Mouse (Mus musculus): ENCODE measurements around the gene Olfr1395.
A peak's percentile ranks its signal among the peaks of the same experiment; 100 is the strongest.
"Not testable (repeated sequence)": the region's sequence is repeated elsewhere in the genome, so short reads cannot be mapped to it uniquely, and the experiment has no call there.

The Olfr1395 gene

DNA sequence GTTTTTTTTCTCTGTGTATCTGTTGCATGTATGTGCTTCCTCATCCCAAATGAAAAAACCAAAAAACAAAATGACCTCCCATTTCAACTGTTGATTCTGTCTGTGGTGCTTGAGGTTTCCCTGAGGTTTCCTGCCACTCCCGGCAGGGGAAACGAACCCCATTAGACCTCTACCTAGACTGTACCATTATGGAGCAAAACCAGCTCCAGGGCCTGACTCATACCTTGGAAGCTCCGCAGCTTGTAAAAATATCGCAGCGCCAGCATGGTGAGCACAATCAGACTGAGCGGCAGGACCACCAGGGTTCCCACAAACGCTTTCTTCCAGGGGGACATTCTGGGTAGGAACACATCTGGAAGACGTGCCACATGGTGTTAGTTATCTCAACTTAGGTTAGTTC lies 33.3 kb downstream of the Olfr1395 start:
- DNase-seq, result no peak

DNA sequence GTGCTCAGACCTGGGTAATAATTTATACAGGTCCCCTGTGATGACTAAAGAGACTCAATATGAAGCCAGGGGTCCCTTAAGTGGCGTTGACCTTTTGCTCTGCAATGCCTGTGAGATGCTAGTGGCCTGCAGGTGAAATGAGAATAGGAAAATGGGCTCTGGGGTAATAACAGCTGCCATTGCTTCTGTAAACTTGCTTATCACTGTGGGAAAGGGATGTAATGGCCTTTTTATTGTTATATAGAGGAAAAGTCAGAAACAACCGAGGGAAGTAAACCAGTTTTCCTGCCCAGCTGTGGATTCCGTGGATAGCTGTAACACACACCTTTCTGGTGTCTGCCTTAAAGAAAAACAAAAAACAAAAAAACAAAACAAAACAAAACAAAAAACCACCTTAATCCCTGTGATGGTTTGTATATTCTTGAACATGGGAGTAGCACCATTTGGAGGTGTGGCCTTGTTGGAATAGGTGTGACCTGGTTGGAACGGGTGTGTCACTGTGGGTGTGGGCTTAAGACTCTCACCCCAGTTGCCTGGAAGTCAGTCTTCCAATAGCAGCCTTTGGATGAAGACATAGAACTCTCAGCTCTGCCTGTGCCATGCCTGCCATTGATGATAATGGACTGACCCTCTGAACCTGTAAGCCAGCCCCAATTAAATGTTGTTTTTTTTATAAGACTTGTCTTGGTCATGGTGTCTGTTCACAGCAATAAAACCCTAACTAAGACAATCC lies 34.1 kb downstream of the Olfr1395 start:
- not testable (repeated sequence) for DNase-seq

DNA sequence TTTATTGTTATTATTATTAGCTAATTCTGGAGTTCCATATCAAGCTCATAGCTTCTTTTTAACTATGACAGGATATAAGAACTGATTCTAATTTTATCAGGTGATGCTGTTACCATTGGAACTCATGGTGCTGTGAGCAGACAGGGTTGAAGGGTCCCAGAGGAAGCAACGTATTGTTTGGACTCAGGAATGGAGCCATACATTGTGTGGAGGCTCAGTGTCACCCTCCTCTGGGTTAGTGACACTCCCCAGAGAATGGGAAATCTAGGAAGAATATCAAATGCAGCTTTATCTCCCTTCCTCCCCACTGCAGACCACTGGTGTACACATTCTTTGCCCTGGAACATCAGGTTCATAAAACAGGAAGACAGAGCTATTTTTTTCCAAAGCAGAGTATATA lies 41.1 kb downstream of the Olfr1395 start:
- DNase-seq, result no peak

DNA sequence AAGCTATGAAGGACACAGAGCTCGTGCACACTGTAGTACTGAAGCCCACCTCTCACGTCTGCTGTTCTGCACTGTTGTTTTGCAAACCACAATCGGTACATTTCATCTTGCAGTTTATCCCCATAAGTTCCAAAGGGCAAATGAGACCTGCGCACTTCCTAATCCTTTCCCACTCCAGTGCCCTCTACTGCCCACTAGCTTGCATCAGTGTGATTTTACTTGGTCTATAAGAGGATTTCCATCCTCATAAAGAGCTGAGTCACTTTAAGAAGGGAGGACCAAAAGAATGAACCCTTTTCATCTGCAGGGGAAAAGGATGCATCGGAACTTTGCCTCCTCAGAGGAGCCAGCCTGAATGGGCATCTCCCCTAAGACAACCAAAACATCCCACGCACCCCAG lies 44.4 kb downstream of the Olfr1395 start:
- DNase-seq, result no peak

DNA sequence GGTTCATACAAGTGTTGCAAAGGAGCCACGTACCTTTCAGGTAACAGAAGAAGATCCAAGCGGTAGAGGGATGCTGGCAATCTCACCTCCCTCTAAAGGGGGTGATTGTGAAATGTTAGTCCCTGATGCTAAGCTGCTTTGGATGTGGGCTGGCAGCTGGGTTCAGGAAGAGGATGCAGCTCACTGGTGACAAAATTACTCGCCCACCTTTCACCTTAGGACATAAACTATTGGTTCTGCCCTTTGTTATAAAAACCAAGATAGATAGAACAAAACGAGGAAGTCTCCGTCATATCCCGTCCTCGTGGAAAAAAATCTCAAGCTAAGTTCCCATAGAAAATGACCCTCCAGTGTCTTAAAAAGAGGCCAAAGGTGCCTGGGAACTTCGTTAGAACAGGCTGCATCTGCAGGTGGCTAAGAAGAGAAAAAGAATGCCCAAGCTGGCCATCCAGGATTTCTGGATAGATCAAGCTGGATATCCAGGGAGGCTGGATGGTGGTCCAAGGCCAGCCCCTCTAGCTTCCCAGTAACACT lies 44.9 kb downstream of the Olfr1395 start, which contains the start of gene Btnl9:
Gene Btnl9, minus strand, starts transcription at position 205 of the 534 bp plus-strand sequence.
- DNase-seq, result peak; percentile 14

DNA sequence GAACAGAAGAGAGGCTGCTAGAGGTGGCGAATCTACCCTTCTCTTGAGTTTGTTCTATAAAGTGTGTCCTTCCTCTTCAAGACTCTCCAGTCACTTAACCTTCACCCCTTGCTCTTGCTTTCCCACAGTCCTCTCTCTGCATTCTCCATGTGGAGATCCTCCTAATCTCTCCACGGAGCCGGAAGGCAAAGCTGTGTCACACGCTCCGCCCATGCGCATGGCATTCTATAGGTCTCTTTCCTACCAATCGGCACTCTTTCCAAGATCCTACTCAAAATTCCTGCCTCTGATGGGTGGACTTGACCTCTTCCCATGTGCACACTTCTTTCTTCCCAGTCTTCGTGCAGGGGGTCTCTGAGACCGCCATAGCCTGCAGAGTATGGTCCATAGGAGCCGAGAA lies 45.6 kb downstream of the Olfr1395 start:
- DNase-seq, result no peak

DNA sequence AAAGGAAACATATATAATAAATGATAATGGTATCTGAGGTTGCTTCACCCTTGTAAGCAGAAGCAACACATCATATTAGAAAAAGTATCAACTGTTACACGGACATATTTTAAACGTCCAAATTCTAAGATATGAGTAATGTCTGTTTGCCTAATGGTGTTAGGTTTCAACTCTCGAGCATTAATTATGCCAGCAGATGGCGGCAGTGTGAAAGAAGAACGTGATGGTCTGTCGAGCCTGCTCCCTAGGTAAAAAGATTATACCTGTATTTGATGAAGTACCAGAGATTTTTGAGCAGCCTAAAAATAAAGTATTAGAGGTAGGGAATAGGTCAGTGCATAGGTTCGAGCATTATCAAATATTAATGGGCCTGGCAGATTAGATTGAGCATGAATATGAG lies 47.7 kb downstream of the Olfr1395 start:
- peak; percentile 85 for DNase-seq

DNA sequence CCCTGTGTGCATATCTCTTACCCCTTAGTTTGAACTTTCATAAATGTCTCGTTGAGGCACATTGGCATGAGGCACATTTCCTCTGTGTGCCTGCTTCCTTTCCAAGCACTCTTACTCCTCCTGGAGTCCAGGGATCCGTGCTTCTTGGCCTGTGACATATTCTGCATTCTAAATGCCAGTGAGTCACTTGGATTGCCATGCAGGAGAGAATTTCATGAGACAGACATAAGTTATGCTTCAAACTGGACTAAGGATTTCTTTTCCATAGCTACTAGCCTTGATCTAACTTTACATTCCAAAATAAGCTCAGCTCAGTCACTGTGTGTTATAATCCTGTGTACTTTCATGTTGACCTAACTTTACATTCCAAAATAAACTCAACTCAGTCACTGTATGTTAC lies 49.0 kb downstream of the Olfr1395 start:
- no peak for DNase-seq

DNA sequence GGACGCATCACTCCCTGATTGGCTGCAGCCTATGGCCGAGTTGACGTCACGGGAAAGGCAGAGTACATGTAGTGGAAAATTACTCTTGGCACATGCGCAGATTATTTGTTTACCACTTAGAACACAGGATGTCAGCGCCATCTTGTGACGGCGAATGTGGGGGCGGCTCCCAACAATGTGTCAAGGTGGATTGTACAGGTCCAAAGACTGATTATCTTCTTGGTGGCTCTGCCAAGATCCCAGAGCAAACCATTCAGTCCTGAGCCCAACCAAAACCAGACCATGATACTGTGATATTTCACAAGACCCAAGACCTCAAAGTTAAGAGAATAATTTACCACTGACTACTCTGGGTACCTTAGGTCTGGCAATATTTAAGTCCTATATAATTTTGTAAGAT lies 52.7 kb downstream of the Olfr1395 start:
- not testable (repeated sequence) for DNase-seq

DNA sequence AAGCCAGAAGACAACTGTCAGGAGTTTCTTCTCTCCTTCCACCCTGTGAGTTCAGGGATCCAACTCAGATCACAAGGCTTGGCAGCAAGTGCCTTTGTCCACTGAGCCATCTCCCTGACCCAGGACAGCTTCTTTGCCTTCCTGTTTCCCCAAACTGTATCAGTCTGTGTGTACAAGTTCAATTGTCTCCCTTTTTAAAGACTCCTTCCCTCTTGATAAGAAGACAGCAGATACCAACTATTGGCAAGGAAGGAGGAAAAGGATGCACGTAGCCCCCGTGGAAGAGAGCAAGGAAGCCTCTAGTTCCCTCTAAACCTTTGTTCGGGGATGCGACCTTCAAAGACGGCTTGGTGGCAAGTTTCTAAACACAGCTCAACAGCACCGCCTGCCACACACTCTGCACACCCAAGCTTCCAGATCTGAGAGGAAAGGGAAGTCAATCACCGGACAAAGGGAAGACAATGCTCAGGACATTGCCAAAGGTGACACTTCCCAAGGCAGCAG lies 53.8 kb downstream of the Olfr1395 start:
- DNase-seq, result peak; percentile 45

All from kidney, postnatal 14 days (tissue).